In the genomic region with DNA sequence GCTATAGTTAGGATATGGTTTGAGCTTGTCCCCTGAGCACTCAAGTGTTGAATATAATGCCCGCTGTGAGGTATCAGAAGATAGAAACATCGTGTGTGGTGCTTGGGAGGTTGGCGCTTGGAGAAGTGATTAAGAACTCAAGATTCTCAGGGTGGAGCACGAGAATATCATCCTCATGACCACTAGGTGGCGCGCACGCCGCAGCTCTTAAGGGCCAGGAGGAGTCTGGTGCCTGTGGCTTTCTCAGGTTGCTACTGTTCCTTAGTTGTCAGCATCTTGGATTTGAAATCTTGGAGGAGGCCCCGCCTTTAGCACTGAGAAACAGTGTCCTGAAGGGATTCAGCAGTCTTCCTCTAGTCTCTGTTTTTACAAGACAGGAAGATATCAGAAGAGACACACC, we compare ENCODE assay signal across 8 mouse cellular contexts. TPM values are rescaled to one million over a fixed set of nuclear protein-coding genes. Genes with fewer than 3 reads are reported as not detected.
DNase-seq lines count a peak whose midpoint lies in the region; ATAC-seq and TF ChIP-seq lines count a peak whose summit lies in the region.

No protein-coding gene starts in this region.

- no peak overlapping the region for H3K27ac ChIP-seq in embryonic facial prominence, embryonic 14.5 days (replicated peaks; ENCODE audit: low read depth, low read length)
- no peak overlapping the region for H3K27ac ChIP-seq in heart, postnatal 0 days (ENCODE audit: low read depth)
- H3K27ac ChIP-seq in olfactory bulb, adult 2 months (ENCODE audit: insufficient read depth, low read depth, low read length), result no peak overlapping the region

- H3K4me2 ChIP-seq in embryonic facial prominence, embryonic 14.5 days (ENCODE audit: low read depth, low read length), result no peak overlapping the region
- H3K4me2 ChIP-seq in heart, postnatal 0 days (ENCODE audit: low read depth, low read length), result no peak overlapping the region

- no peaks in the 10 kb centered on the region for H3K4me1 ChIP-seq in embryonic facial prominence, embryonic 14.5 days (ENCODE audit: control insufficient read depth, insufficient read depth, low read length)
- H3K4me1 ChIP-seq in heart, postnatal 0 days (ENCODE audit: control insufficient read depth, insufficient read depth), result no peaks in the 10 kb centered on the region
- no peaks in the 10 kb centered on the region for H3K4me1 ChIP-seq in olfactory bulb, adult 2 months (ENCODE audit: control insufficient read depth, insufficient read depth, low read length)

- no peak overlapping the region for H3K9ac ChIP-seq in embryonic facial prominence, embryonic 14.5 days (ENCODE audit: low read depth, low read length)
- H3K9ac ChIP-seq in heart, postnatal 0 days (replicated peaks; ENCODE audit: low read depth, low read length), result no peak overlapping the region

- H3K36me3 ChIP-seq in embryonic facial prominence, embryonic 14.5 days (ENCODE audit: control insufficient read depth, insufficient read depth, low read length), result no peaks in the 10 kb centered on the region
- H3K36me3 ChIP-seq in heart, postnatal 0 days (replicated peaks; ENCODE audit: control insufficient read depth, insufficient read depth, low read length), result no peaks in the 10 kb centered on the region

- DNase-seq in CD4-positive, CD25-positive, alpha-beta regulatory T cell, adult 2 months (ENCODE audit: low read depth, low spot score), result peak; percentile 85
- peak; percentile 80 to 84 for DNase-seq in adrenal gland, postnatal 36 days
- DNase-seq in embryonic facial prominence, embryonic 14.5 days (ENCODE audit: low spot score), result peak; percentile 82
- DNase-seq in heart, postnatal 0 days (ENCODE audit: low spot score), result peak; percentile 63
- peak; percentile 59 to 87 for DNase-seq in kidney, postnatal 36 days
- peak; percentile 55 to 60 for DNase-seq in lung, adult 18-20 months
- peak; percentile 67 for DNase-seq in thymus, postnatal 0 days (ENCODE audit: low spot score)

- peak; percentile 86 for TF ChIP-seq CTCF in heart, postnatal 0 days (IDR thresholded peaks at IDR 0.05; ENCODE audit: low read depth)
- peak; percentile 77 for TF ChIP-seq CTCF in olfactory bulb, adult 2 months (IDR thresholded peaks at IDR 0.05; ENCODE audit: insufficient read depth, low read depth, low read length)

- H3K4me3 ChIP-seq in embryonic facial prominence, embryonic 14.5 days (ENCODE audit: low read depth, low read length), result no peak overlapping the region
- no peak overlapping the region for H3K4me3 ChIP-seq in heart, postnatal 0 days (ENCODE audit: low read depth, low read length)
- H3K4me3 ChIP-seq in olfactory bulb, adult 2 months (ENCODE audit: insufficient read depth, low read depth, low read length), result no peak overlapping the region

- no peaks in the 10 kb centered on the region for H3K27me3 ChIP-seq in embryonic facial prominence, embryonic 14.5 days (replicated peaks; ENCODE audit: control insufficient read depth, insufficient read depth, low read length)
- no peaks in the 10 kb centered on the region for H3K27me3 ChIP-seq in heart, postnatal 0 days (ENCODE audit: control insufficient read depth, insufficient read depth, low read length)

- TF ChIP-seq POLR2A in olfactory bulb, adult 2 months (IDR thresholded peaks at IDR 0.05; ENCODE audit: insufficient read depth, low read depth, low read length), result no peak

- ATAC-seq in embryonic facial prominence, embryonic 14.5 days (ENCODE audit: low read depth), result peak; percentile 57
- no peak for ATAC-seq in heart, postnatal 0 days (ENCODE audit: insufficient read depth, low read depth)

- 7% methylated on average over 9 of the region's 9 CpGs for WGBS in embryonic facial prominence, embryonic 14.5 days
- 3% methylated on average over 9 of the region's 9 CpGs for whole genome bisulfite sequencing in heart, postnatal 0 days
- WGBS in olfactory bulb, adult 2 months, result 5% methylated on average over 9 of the region's 9 CpGs

- no peaks in the 10 kb centered on the region for H3K9me3 ChIP-seq in embryonic facial prominence, embryonic 14.5 days (ENCODE audit: control insufficient read depth, low read length)
- H3K9me3 ChIP-seq in heart, postnatal 0 days (replicated peaks; ENCODE audit: control insufficient read depth, low read length), result no peaks in the 10 kb centered on the region

- no peak for TF ChIP-seq EP300 in heart, postnatal 0 days (IDR thresholded peaks at IDR 0.05; ENCODE audit: low read depth)

RNA-seq across cellular contexts. Expression of a gene that starts 15.5 kb away (rescaled TPM):
- total RNA-seq in adrenal gland, postnatal 36 days (2021), result 100 to 1,000 TPM in 1 of 2 experiments, 1 to 10 TPM in 1; 8.7 to 154 TPM
- 24.2 and 34.9 TPM in 2 replicates for polyA plus RNA-seq in embryonic facial prominence, embryonic 14.5 days (2014; fragmentation: Nextera tagmentation; extraction: Ambion mirVana)
- 1.8 and 19.6 TPM in 2 replicates for total RNA-seq in heart, postnatal 0 days (2014; rRNA removed; ENCODE audit: low replicate concordance)
- 13.8 and 16.1 TPM in 2 replicates for polyA plus RNA-seq in heart, postnatal 0 days (2015; fragmentation: Nextera tagmentation; extraction: Ambion mirVana)
- polyA plus RNA-seq in olfactory bulb, adult 2 months (2012; ENCODE audit: insufficient read depth, insufficient read length, low replicate concordance, missing spikeins), result not detected in 2 replicates
- polyA plus RNA-seq in thymus, postnatal 0 days (2015; fragmentation: Nextera tagmentation; extraction: Ambion mirVana), result 47.2 and 50.3 TPM in 2 replicates

RNA-seq across cellular contexts. Expression of a gene that starts 31.5 kb away (rescaled TPM):
- not detected for total RNA-seq in adrenal gland, postnatal 36 days (2021)
- not detected in 2 replicates for polyA plus RNA-seq in embryonic facial prominence, embryonic 14.5 days (2014; fragmentation: Nextera tagmentation; extraction: Ambion mirVana)
- total RNA-seq in heart, postnatal 0 days (2014; rRNA removed; ENCODE audit: low replicate concordance), result not detected in 2 replicates
- polyA plus RNA-seq in heart, postnatal 0 days (2015; fragmentation: Nextera tagmentation; extraction: Ambion mirVana), result 0.16 and 0.25 TPM in 2 replicates
- not detected in 2 replicates for polyA plus RNA-seq in olfactory bulb, adult 2 months (2012; ENCODE audit: insufficient read depth, insufficient read length, low replicate concordance, missing spikeins)
- not detected in 2 replicates for polyA plus RNA-seq in thymus, postnatal 0 days (2015; fragmentation: Nextera tagmentation; extraction: Ambion mirVana)

Comparison
In these comparisons a context has a peak if more than half of its experiments do, and no peak if none do; other contexts are left out.
1. RNA of a gene that starts 15.5 kb away (polyA plus RNA-seq): 47.2 to 50.3 TPM in thymus, postnatal 0 days, 24.2 to 34.9 TPM in embryonic facial prominence, embryonic 14.5 days and 13.8 to 16.1 TPM in heart, postnatal 0 days; not detected in olfactory bulb, adult 2 months; every median in the first group is over 10 times any median in the second.
2. Peak in every context shown above with its lines, with median percentiles within 50 percentile points of each other: DNase-seq.